Mouse (Mus musculus) heart, adult 2 months (tissue): Measurements from ENCODE around the gene Zfp932.
"Not testable (repeated sequence)": the region's sequence is repeated elsewhere in the genome, so short reads cannot be mapped to it uniquely, and the experiment has no call there.

ENCODE experiments used
- CTCF ChIP-seq: fragments of 200-600 bp; IDR thresholded peaks from 2 replicates; pipeline ENCODE4 v1.8.1; 2022; ENCODE audit warnings: antibody characterized with exemption, mild to moderate bottlenecking, moderate library complexity
- EP300 ChIP-seq: fragments of 200-500 bp; IDR thresholded peaks from 2 replicates; pipeline ENCODE4 v1.6.1; 2011; ENCODE audit warnings: low read depth, low read length, control low read depth; ENCODE audit not compliant: insufficient read depth

DNA sequence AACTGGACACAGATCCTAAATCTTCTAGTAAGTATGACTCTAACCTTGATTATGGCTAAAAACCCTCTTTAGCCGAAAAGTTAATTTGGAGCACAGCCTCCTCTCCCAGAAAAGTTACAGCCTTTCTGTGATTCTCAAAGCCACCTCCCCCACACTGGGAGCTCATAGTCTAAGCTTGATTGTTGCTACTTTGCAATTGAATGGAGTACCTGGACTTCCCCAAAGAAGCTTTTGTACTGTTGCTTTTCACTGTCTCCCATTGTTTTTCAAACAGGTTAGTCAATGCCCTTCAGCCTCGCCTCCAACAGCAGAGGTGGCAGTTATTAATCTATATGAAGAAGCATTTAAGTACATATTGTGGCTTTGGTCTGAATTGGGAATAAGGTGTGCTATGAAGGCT is 15.6 kb upstream of the Zfp932 start:
- not testable (repeated sequence) for TF ChIP-seq CTCF, EP300
